Mouse (Mus musculus) liver, embryonic 15.5 days (tissue): ENCODE measurements around the gene Sel1l. TPM values are rescaled to one million over a fixed set of nuclear protein-coding genes. Genes with fewer than 3 reads are reported as not detected.

Experiments
- ATAC-seq: fragments of 200-750 bp; cut with Nextera tagmentation; 2 replicates; pipeline ENCODE4 v1.8.0; 2017; ENCODE audit warnings: moderate number of reproducible peaks, mild to moderate bottlenecking, moderate library complexity; ENCODE audit not compliant: insufficient read depth
- H3K27ac ChIP-seq: fragments of 300-500 bp; sonication (generic); replicated peaks from 2 replicates; pipeline ENCODE4 v1.5.1; 2015; ENCODE audit warnings: mild to moderate bottlenecking, inconsistent platforms
- H3K27me3 ChIP-seq: fragments of 300-500 bp; sonication (generic); 2 replicates; pipeline ENCODE4 v1.6.1; 2015; ENCODE audit warnings: mild to moderate bottlenecking, inconsistent platforms
- H3K36me3 ChIP-seq: fragments of 300-500 bp; sonication (generic); replicated peaks from 2 replicates; pipeline ENCODE4 v1.6.1; 2015; ENCODE audit warnings: moderate library complexity, mild to moderate bottlenecking, inconsistent platforms
- H3K4me1 ChIP-seq: fragments of 300-500 bp; sonication (generic); replicated peaks from 2 replicates; pipeline ENCODE4 v1.6.1; 2015; ENCODE audit warnings: inconsistent platforms
- H3K4me2 ChIP-seq: fragments of 300-500 bp; sonication (generic); 2 replicates; pipeline ENCODE4 v1.6.1; 2015; ENCODE audit warnings: moderate library complexity, mild to moderate bottlenecking, inconsistent platforms
- H3K4me3 ChIP-seq: fragments of 300-500 bp; sonication (generic); replicated peaks from 2 replicates; pipeline ENCODE4 v1.5.1; 2015; ENCODE audit warnings: mild to moderate bottlenecking, inconsistent platforms
- H3K9ac ChIP-seq: fragments of 300-500 bp; sonication (generic); 2 replicates; pipeline ENCODE4 v1.6.1; 2015; ENCODE audit warnings: moderate library complexity, mild to moderate bottlenecking, inconsistent platforms
- H3K9me3 ChIP-seq: fragments of 300-500 bp; sonication (generic); replicated peaks from 2 replicates; pipeline ENCODE4 v1.6.1; 2016; ENCODE audit warnings: inconsistent platforms
- WGBS: fragments of 180-500 bp; shearing (Covaris S2); methylation state at CpG from one replicate; pipeline ENCODE4 v1.1.7; 2015; ENCODE audit warnings: mixed read lengths; ENCODE audit not compliant: insufficient replicate concordance; 5-methylcytosine and 5-hydroxymethylcytosine counted together
- microRNA-seq: library from miRNA; unstranded; fragments of <30 nt; microRNA quantifications from one replicate; pipeline ENCODE4, GENCODE M21; 2016
- polyA plus RNA-seq: library from polyadenylated mRNA; unstranded; fragments of >200 nt; fragmentation: Nextera tagmentation; extraction: Ambion mirVana; gene quantifications from 2 replicates; pipeline ENCODE4 v1.2.1, GENCODE M21; 2015

Gene Sel1l
- polyA plus RNA-seq, 1 experiment from 2014 or later: 37.6 TPM

DNA sequence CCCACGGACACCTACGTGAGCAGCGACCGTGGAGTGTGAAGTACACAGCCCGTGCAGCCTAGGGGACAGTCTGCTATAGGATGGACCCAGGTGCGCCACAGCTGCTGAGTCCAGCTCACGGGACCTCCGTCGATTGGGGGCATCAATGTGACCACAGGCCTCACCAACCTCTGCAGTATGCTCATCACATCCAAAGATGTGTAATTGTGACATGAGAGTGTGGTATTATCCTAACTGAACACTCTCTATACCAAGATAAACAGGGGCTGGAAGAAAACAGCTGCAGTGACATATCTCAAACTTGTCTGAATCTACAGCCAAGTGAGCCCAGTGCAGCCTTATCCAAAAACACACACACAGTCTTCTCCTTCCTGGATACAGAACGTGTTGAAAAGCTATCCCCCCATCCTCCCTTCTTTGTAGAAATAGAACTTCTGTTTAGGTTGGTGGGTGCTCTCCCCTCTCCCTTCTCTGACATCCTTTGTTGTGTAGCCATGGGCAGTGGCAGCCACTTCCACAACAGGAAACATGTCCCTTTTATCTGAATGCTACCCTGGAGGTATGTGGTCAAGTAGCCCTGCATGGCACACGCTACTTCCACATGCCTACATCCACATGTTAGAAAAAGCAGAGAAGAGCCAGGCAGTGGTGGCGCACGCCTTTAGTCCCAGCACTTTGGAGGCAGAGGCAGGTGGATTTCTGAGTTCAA lies 90.9 kb downstream of the Sel1l start:
- peak; percentile 83 for ATAC-seq
- Histone ChIP-seq H3K36me3 (no peaks in the 10 kb centered on the region), H3K4me1 (peaks cover 50% of the 10 kb centered on the region), H3K4me3 (no peak overlapping the region; the same call in 1 of the 2 replicates), H3K27ac (peak overlapping the region; percentile 74), H3K27me3 (no peaks in the 10 kb centered on the region), H3K4me2 (peak overlapping the region; percentile 45), H3K9ac (no peak overlapping the region), H3K9me3 (no peaks in the 10 kb centered on the region)
- 21% methylated on average over 13 of the region's 13 CpGs for WGBS

- no peaks in the 10 kb centered on the region for H3K9me3 ChIP-seq
- no peaks in the 10 kb centered on the region for H3K36me3 ChIP-seq
- no peak overlapping the region for H3K9ac ChIP-seq
- no peaks in the 10 kb centered on the region for H3K27me3 ChIP-seq
- peaks cover 51% of the 10 kb centered on the region for H3K4me1 ChIP-seq
- peak overlapping the region; percentile 1 for H3K4me2 ChIP-seq
- 6% methylated on average over 5 of the region's 5 CpGs for WGBS
- no peak overlapping the region for H3K27ac ChIP-seq
- no peak overlapping the region for H3K4me3 ChIP-seq
- peak; percentile 11; the same call in 1 of the 2 replicates for ATAC-seq
Observed at GRCm38 (mm10) chr12:91756562-91757166, 92.3 kb downstream of the Sel1l start.

Small RNA genes within 50 kb of the gene (microRNA-seq; reads per million reads assigned to microRNA genes)
- not detected for gene Gm22015

Other genes with a start within 250 kb of the Sel1l start
- 13.6 and 14.5 TPM in 2 replicates for gene Ston2, start 60.8 kb downstream of the Sel1l start, polyA plus RNA-seq